Mouse (Mus musculus): Measurements from ENCODE around the gene Fmnl3. TPM values are rescaled to one million over a fixed set of nuclear protein-coding genes. Genes with fewer than 3 reads are reported as not detected.

The Fmnl3 gene
- polyA plus RNA-seq, 1 experiment from 2014 or later, result 14.3 TPM

GRCm38 (mm10) chr15:99285189-99285535 is 85.1 kb downstream of the Fmnl3 start:
- Histone ChIP-seq H3K9me3 (ENCODE audit: control insufficient read depth, low read length) (no peaks in the 10 kb centered on the region), H3K4me1 (replicated peaks; ENCODE audit: control insufficient read depth, insufficient read depth, low read length) (no peaks in the 10 kb centered on the region), H3K9ac (ENCODE audit: low read length) (no peak overlapping the region), H3K4me2 (ENCODE audit: low read depth, low read length, severe bottlenecking) (no peak overlapping the region), H3K27ac (ENCODE audit: low read depth, low read length) (no peak overlapping the region), H3K36me3 (ENCODE audit: control insufficient read depth, insufficient read depth, low read length) (no peaks in the 10 kb centered on the region), H3K27me3 (ENCODE audit: control insufficient read depth, insufficient read depth, low read length) (no peaks in the 10 kb centered on the region), H3K4me3 (ENCODE audit: low read depth, low read length) (no peak overlapping the region)
- ATAC-seq (replicated peaks; ENCODE audit: low FRiP score), result no peak
- DNase-seq (ENCODE audit: low spot score), result no peak
- WGBS, result 54% methylated on average over 8 of the region's 8 CpGs

- Histone ChIP-seq H3K4me1 (replicated peaks; ENCODE audit: control insufficient read depth, insufficient read depth, low read length) (no peaks in the 10 kb centered on the region), H3K9ac (ENCODE audit: low read length) (no peak overlapping the region), H3K27ac (ENCODE audit: low read depth, low read length) (no peak overlapping the region), H3K4me2 (ENCODE audit: low read depth, low read length, severe bottlenecking) (no peak overlapping the region), H3K36me3 (ENCODE audit: control insufficient read depth, insufficient read depth, low read length) (no peaks in the 10 kb centered on the region), H3K9me3 (ENCODE audit: control insufficient read depth, low read length) (no peaks in the 10 kb centered on the region), H3K4me3 (ENCODE audit: low read depth, low read length) (no peak overlapping the region), H3K27me3 (ENCODE audit: control insufficient read depth, insufficient read depth, low read length) (no peaks in the 10 kb centered on the region)
- 56% methylated on average over 14 of the region's 14 CpGs for WGBS
- ATAC-seq (replicated peaks; ENCODE audit: low FRiP score) (no peak), DNase-seq (ENCODE audit: low spot score) (no peak)
These were observed 85.6 kb downstream of the Fmnl3 start for GRCm38 (mm10) chr15:99284527-99285188.

DNA sequence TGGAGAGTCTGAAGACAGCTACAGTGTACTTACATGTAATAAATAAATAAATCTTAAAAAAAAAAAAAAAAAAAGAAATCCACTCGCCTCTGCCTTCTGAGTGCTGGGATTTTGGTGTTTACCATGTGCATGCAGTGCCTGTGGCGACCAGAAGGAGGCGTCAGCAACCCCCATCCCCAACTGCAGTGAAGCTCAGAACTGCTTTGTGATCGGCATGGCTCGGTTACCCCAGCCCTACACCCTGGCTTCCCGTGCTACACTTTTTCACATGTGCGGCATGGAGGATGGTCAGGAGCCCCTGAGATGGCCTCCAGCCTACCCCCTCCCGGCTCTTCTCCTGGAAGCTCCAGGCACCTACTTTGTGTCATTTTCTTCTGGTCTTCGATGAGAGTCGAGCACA is 86.8 kb downstream of the Fmnl3 start:
- Histone ChIP-seq H3K36me3 (ENCODE audit: control insufficient read depth, insufficient read depth, low read length) (no peaks in the 10 kb centered on the region), H3K4me2 (ENCODE audit: low read depth, low read length, severe bottlenecking) (no peak overlapping the region), H3K4me1 (replicated peaks; ENCODE audit: control insufficient read depth, insufficient read depth, low read length) (no peaks in the 10 kb centered on the region), H3K9me3 (ENCODE audit: control insufficient read depth, low read length) (no peaks in the 10 kb centered on the region), H3K27ac (ENCODE audit: low read depth, low read length) (no peak overlapping the region), H3K9ac (ENCODE audit: low read length) (no peak overlapping the region), H3K27me3 (ENCODE audit: control insufficient read depth, insufficient read depth, low read length) (no peaks in the 10 kb centered on the region), H3K4me3 (ENCODE audit: low read depth, low read length) (no peak overlapping the region)
- DNase-seq (ENCODE audit: low spot score), result no peak
- no peak for ATAC-seq (replicated peaks; ENCODE audit: low FRiP score)
- 66% methylated on average over 10 of the region's 10 CpGs for WGBS

GRCm38 (mm10) chr15:99278271-99278670 is 92.0 kb downstream of the Fmnl3 start:
- Histone ChIP-seq H3K4me3 (ENCODE audit: low read depth, low read length) (no peak overlapping the region), H3K27ac (ENCODE audit: low read depth, low read length) (no peak overlapping the region), H3K36me3 (ENCODE audit: control insufficient read depth, insufficient read depth, low read length) (no peaks in the 10 kb centered on the region), H3K4me1 (replicated peaks; ENCODE audit: control insufficient read depth, insufficient read depth, low read length) (no peaks in the 10 kb centered on the region), H3K9ac (ENCODE audit: low read length) (no peak overlapping the region), H3K4me2 (ENCODE audit: low read depth, low read length, severe bottlenecking) (no peak overlapping the region), H3K27me3 (ENCODE audit: control insufficient read depth, insufficient read depth, low read length) (no peaks in the 10 kb centered on the region), H3K9me3 (ENCODE audit: control insufficient read depth, low read length) (no peaks in the 10 kb centered on the region)
- 88% methylated on average over 7 of the region's 7 CpGs for WGBS
- no peak for ATAC-seq (replicated peaks; ENCODE audit: low FRiP score)
- DNase-seq (ENCODE audit: low spot score), result no peak

DNA sequence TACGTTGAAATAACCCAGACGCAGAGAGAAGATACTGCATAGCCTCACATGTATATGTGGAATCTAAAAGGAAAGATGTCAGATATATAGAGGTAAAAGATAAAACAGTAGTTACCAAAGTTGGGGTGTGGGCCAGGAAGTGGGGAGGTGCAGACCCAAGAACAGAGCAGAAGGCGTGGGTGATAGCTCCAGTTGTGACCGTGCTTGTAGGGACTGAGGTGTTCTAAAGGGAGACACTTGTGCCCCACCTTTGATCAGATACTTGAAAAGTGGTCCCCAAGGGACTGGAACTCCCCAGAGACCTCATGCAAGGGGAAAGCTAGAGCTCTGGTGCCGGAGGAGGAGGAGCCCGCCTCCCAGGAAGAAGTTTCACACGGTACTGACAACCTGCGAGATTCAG is 94.2 kb downstream of the Fmnl3 start:
- 90% methylated on average over 8 of the region's 8 CpGs for WGBS
- Histone ChIP-seq H3K9me3 (ENCODE audit: control insufficient read depth, low read length) (no peaks in the 10 kb centered on the region), H3K4me3 (ENCODE audit: low read depth, low read length) (no peak overlapping the region), H3K4me1 (replicated peaks; ENCODE audit: control insufficient read depth, insufficient read depth, low read length) (no peaks in the 10 kb centered on the region), H3K27me3 (ENCODE audit: control insufficient read depth, insufficient read depth, low read length) (no peaks in the 10 kb centered on the region), H3K36me3 (ENCODE audit: control insufficient read depth, insufficient read depth, low read length) (no peaks in the 10 kb centered on the region), H3K27ac (ENCODE audit: low read depth, low read length) (no peak overlapping the region), H3K9ac (ENCODE audit: low read length) (no peak overlapping the region), H3K4me2 (ENCODE audit: low read depth, low read length, severe bottlenecking) (no peak overlapping the region)
- DNase-seq (ENCODE audit: low spot score), result no peak
- ATAC-seq (replicated peaks; ENCODE audit: low FRiP score), result no peak

Other genes with a start within 250 kb of the Fmnl3 start
- 60.3 and 60.7 TPM in 2 replicates for gene Spats2, start 244.6 kb downstream of the Fmnl3 start, polyA plus RNA-seq (2014; fragmentation: Nextera tagmentation; extraction: Ambion mirVana)
- 0.08 and 0.12 TPM in 2 replicates for gene Kcnh3, start 145.6 kb downstream of the Fmnl3 start, polyA plus RNA-seq (2014; fragmentation: Nextera tagmentation; extraction: Ambion mirVana)
- 194 and 204 TPM in 2 replicates for gene Mcrs1, start 118.5 kb downstream of the Fmnl3 start, polyA plus RNA-seq (2014; fragmentation: Nextera tagmentation; extraction: Ambion mirVana)
- gene Prpf40b, start 75.4 kb downstream of the Fmnl3 start, polyA plus RNA-seq (2014; fragmentation: Nextera tagmentation; extraction: Ambion mirVana), result 62.4 and 69.0 TPM in 2 replicates
- 0.15 and 0.36 TPM in 2 replicates for gene Fam186b, start 74.6 kb downstream of the Fmnl3 start, polyA plus RNA-seq (2014; fragmentation: Nextera tagmentation; extraction: Ambion mirVana)
- gene Tmbim6, start 22.4 kb upstream of the Fmnl3 start, polyA plus RNA-seq (2014; fragmentation: Nextera tagmentation; extraction: Ambion mirVana), result 229 and 267 TPM in 2 replicates
- 12.0 and 12.2 TPM in 2 replicates for gene Nckap5l, start 87.3 kb upstream of the Fmnl3 start, polyA plus RNA-seq (2014; fragmentation: Nextera tagmentation; extraction: Ambion mirVana)
- gene Bcdin3d, start 104.2 kb upstream of the Fmnl3 start, polyA plus RNA-seq (2014; fragmentation: Nextera tagmentation; extraction: Ambion mirVana), result 20.0 and 21.5 TPM in 2 replicates
- gene Faim2, start 157.7 kb upstream of the Fmnl3 start, polyA plus RNA-seq (2014; fragmentation: Nextera tagmentation; extraction: Ambion mirVana), result 0.21 and 0.95 TPM in 2 replicates
- not detected in 2 replicates for gene Aqp2, start 208.6 kb upstream of the Fmnl3 start, polyA plus RNA-seq (2014; fragmentation: Nextera tagmentation; extraction: Ambion mirVana)
- 0.17 TPM in 1 of 2 replicates, not detected in the other for gene Aqp5, start 220.3 kb upstream of the Fmnl3 start, polyA plus RNA-seq (2014; fragmentation: Nextera tagmentation; extraction: Ambion mirVana)
- gene Aqp6, start 230.9 kb upstream of the Fmnl3 start, polyA plus RNA-seq (2014; fragmentation: Nextera tagmentation; extraction: Ambion mirVana), result not detected in 2 replicates